In the genomic region with DNA sequence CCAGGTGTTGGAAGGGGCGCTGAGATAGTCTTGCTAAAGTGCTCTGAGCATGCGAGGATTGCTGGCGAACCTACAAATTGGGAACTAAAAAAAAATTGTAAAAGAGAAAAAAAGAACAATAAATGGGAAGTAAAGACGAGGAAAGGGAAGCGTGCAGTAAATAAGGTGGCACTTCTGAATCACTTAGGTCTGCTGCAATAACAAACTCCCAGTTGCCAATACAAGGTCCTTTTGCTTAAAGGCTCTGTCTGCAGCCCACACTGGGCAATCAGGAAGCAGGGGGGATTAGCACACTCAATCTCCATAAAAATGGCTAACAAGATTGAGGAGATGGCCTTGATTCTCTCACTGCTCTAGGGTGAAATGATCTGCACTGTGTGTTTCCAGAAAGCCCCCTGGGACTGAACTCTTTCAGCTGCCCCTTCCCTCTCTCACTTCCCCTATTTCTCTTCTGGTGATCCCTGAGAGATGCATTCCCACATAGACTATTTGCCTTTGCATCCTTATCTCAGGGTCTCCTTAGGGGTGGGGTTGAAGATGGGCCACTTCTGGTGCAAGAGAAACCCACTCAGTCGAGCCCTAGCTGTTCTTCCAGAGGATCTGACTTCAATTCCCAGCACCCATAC, we compare ENCODE assay signal across 22 mouse cellular contexts.
"Had no signal": no experiment of that assay in that cellular context is flagged by ENCODE, and none has a peak within 500 bp of the region (broad histone marks: within the 10 kb centered on the region; RNA-seq: fewer than 3 reads in every experiment).

No protein-coding gene starts in this region.

- H3K27ac ChIP-seq: kidney, postnatal 0 days; layer of hippocampus, adult 2 months; limb, embryonic 10.5 days; limb, embryonic 13.5 days; liver, embryonic 12.5 days; liver, embryonic 15.5 days; lung, embryonic 15.5 days; macrophage; stomach, postnatal 0 days had no signal

- DNase-seq: kidney, adult 18-20 months; kidney, postnatal 25 days; layer of hippocampus, adult 9-11 months; liver; lung, adult 18-20 months; lung, postnatal 14 days; midbrain, embryonic 14.5 days; right cerebral cortex, adult 18-20 months; right cerebral cortex, postnatal 14 days; right cerebral cortex, postnatal 4 days; thymus, adult 2 months; thymus, postnatal 25 days had no signal

- H3K36me3 ChIP-seq: limb, embryonic 10.5 days; limb, embryonic 13.5 days; liver, embryonic 12.5 days; liver, embryonic 15.5 days; lung, embryonic 15.5 days had no signal

- H3K4me1 ChIP-seq: limb, embryonic 13.5 days; liver, embryonic 15.5 days; lung, embryonic 15.5 days had no signal

- ATAC-seq: liver, embryonic 12.5 days had no signal

- H3K4me2 ChIP-seq: limb, embryonic 13.5 days; liver, embryonic 12.5 days; liver, embryonic 15.5 days; lung, embryonic 15.5 days; midbrain, embryonic 11.5 days had no signal

- H3K9me3 ChIP-seq: limb, embryonic 10.5 days; limb, embryonic 13.5 days; liver, embryonic 12.5 days; liver, embryonic 15.5 days; lung, embryonic 15.5 days had no signal

- H3K4me3 ChIP-seq: layer of hippocampus, adult 2 months; limb, embryonic 10.5 days; limb, embryonic 13.5 days; liver, embryonic 12.5 days; liver, embryonic 15.5 days; lung, embryonic 15.5 days had no signal

- H3K27me3 ChIP-seq: limb, embryonic 13.5 days; lung, embryonic 15.5 days had no signal

- H3K9ac ChIP-seq: limb, embryonic 13.5 days; liver, embryonic 12.5 days; liver, embryonic 15.5 days; lung, embryonic 15.5 days had no signal
